Mouse (Mus musculus) liver, postnatal 0 days (tissue): Measurements from ENCODE around the gene Tmem109. TPM values are rescaled to one million over a fixed set of nuclear protein-coding genes. Genes with fewer than 3 reads are reported as not detected.

Experiments
- ATAC-seq: fragments of 200-750 bp; cut with Nextera tagmentation; 2 replicates; pipeline ENCODE4 v1.8.0; 2017; ENCODE audit warnings: mild to moderate bottlenecking, moderate library complexity
- DNase-seq: peaks from one replicate; pipeline ENCODE4 v3.0.0-alpha.2; 2016
- H3K27ac ChIP-seq: fragments of 300-500 bp; sonication (generic); 2 replicates; pipeline ENCODE4 v1.5.1; 2014; ENCODE audit warnings: antibody characterized with exemption, moderate library complexity, mild to moderate bottlenecking, low read depth
- H3K27me3 ChIP-seq: fragments of 300-500 bp; sonication (generic); 2 replicates; pipeline ENCODE4 v1.6.1; 2014; ENCODE audit warnings: low read length, control low read depth, mixed read lengths; ENCODE audit not compliant: insufficient read depth
- H3K36me3 ChIP-seq: fragments of 300-500 bp; sonication (generic); replicated peaks from 2 replicates; pipeline ENCODE4 v1.6.1; 2014; ENCODE audit warnings: mild to moderate bottlenecking, control low read depth, low read length, moderate library complexity, mixed read lengths; ENCODE audit not compliant: insufficient read depth
- H3K4me1 ChIP-seq: fragments of 300-500 bp; sonication (generic); 2 replicates; pipeline ENCODE4 v1.6.1; 2014; ENCODE audit warnings: antibody characterized with exemption, mild to moderate bottlenecking, control low read depth; ENCODE audit not compliant: insufficient read depth
- H3K4me2 ChIP-seq: fragments of 300-500 bp; sonication (generic); 2 replicates; pipeline ENCODE4 v1.6.1; 2014; ENCODE audit warnings: low read depth, mild to moderate bottlenecking, low read length, moderate library complexity, mixed read lengths
- H3K4me3 ChIP-seq: fragments of 300-500 bp; sonication (generic); 2 replicates; pipeline ENCODE4 v1.5.1; 2014; ENCODE audit warnings: low read depth, low read length
- H3K9ac ChIP-seq: fragments of 300-500 bp; sonication (generic); replicated peaks from 2 replicates; pipeline ENCODE4 v1.6.1; 2014; ENCODE audit warnings: mild to moderate bottlenecking, moderate library complexity
- H3K9me3 ChIP-seq: fragments of 300-500 bp; sonication (generic); 2 replicates; pipeline ENCODE4 v1.6.1; 2016; ENCODE audit warnings: mild to moderate bottlenecking, control low read depth, low read length, mixed read lengths
- CTCF ChIP-seq: sonication (generic); IDR thresholded peaks from 2 replicates; pipeline ENCODE4 v1.5.1; 2016; ENCODE audit warnings: antibody characterized with exemption, low read depth
- EP300 ChIP-seq: IDR thresholded peaks from 2 replicates; pipeline ENCODE4 v1.6.1; 2016; ENCODE audit warnings: antibody characterized with exemption, low read depth, mild to moderate bottlenecking
- whole genome bisulfite sequencing: fragments of 180-500 bp; shearing (Covaris S2); extraction: QIAGEN DNeasy Blood & Tissue Kit; methylation state at CpG from one replicate; pipeline ENCODE4 v1.1.7; 2014; ENCODE audit not compliant: insufficient replicate concordance; 5-methylcytosine and 5-hydroxymethylcytosine counted together
- polyA plus RNA-seq: library from polyadenylated mRNA; unstranded; fragments of >200 nt; fragmentation: Nextera tagmentation; extraction: Ambion mirVana; gene quantifications from 2 replicates; pipeline ENCODE4 v1.2.1, GENCODE M21; 2015

The Tmem109 gene
- polyA plus RNA-seq, 1 experiment from 2014 or later = 12.8 TPM

DNA sequence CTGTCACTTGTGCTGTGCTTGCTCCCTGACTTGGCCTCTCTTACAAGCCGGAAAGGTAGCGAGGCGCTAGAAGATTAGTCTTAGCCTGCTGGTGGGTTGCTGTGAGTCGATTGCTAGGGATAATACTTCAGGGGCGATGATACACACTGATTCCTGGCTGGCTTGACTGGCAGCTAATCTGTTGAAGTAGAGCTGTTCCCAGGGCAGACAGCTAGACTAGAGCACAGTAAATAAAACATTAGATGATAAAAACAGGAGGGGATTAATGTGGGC is 23.9 kb upstream of the Tmem109 start:
- DNase-seq (no peak), ATAC-seq (no peak)
- TF ChIP-seq EP300 (no peak), CTCF (no peak)
- H3K4me1 ChIP-seq = no peaks in the 10 kb centered on the region; the same call in 1 of the 2 replicates
- no peaks in the 10 kb centered on the region for H3K27me3 ChIP-seq
- H3K9ac ChIP-seq = no peak overlapping the region
- no peaks in the 10 kb centered on the region for H3K9me3 ChIP-seq
- peak overlapping the region; percentile 26; the same call in 1 of the 2 replicates for H3K27ac ChIP-seq
- 86% methylated on average over 5 of the region's 5 CpGs for WGBS
- no peak overlapping the region for H3K4me2 ChIP-seq
- H3K36me3 ChIP-seq = peaks cover 50% of the 10 kb centered on the region
- no peak overlapping the region for H3K4me3 ChIP-seq

DNA sequence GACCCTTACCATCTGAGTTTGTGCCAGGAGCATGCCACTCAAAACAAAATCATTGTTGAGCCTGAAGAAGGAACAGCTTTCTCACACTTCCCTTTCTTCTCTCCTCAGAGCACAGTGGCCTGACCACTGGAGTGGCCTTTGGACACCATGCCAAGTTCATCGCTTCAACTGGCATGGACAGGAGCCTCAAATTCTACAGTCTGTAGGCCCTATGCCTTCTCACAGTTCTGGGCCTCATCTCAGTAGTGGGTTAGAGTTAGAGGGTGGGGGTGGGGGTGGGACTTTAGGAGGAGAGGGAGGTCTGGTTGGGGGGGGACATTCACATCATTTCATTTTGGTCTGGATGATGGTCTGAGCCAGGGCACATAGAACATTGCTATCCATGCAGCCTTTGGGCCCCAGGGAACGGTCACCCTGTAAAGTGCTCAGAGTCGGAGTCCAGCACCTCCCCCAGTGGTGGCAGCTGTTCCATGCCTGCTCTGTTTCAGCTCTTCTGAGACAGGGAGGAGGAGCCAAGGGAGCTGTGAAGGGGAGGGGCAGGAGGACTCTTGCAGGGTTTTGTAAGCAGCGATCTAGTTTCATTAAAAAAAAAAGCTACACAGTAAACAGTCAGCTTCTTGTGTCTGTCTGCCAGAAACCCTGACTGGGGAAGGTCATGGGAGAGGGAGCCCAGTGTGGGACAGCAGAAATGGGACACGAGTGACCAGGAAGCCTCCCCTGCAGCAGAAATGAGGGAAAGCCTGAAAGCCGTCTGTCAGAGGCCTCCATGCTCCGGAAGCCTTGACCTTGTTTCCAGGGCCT is 23.3 kb upstream of the Tmem109 start:
- no peak for DNase-seq
- H3K4me3 ChIP-seq = no peak overlapping the region
- peaks cover 55% of the 10 kb centered on the region for H3K36me3 ChIP-seq
- H3K27ac ChIP-seq = peak overlapping the region; percentile 30; the same call in 1 of the 2 replicates
- TF ChIP-seq EP300 = no peak
- peak; percentile 12; the same call in 1 of the 2 replicates for TF ChIP-seq CTCF
- H3K4me2 ChIP-seq = no peak overlapping the region
- peak; percentile 36; the same call in 1 of the 2 replicates for ATAC-seq
- no peaks in the 10 kb centered on the region for H3K27me3 ChIP-seq
- no peak overlapping the region for H3K9ac ChIP-seq
- H3K9me3 ChIP-seq = no peaks in the 10 kb centered on the region
- 68% methylated on average over 7 of the region's 7 CpGs for WGBS
- no peaks in the 10 kb centered on the region; the same call in 1 of the 2 replicates for H3K4me1 ChIP-seq

GRCm38 (mm10) chr19:10904512-10904911 is 22.7 kb upstream of the Tmem109 start:
- Histone ChIP-seq H3K27ac (peak overlapping the region; percentile 30; the same call in 1 of the 2 replicates), H3K4me1 (no peaks in the 10 kb centered on the region; the same call in 1 of the 2 replicates), H3K27me3 (no peaks in the 10 kb centered on the region), H3K4me2 (no peak overlapping the region), H3K4me3 (no peak overlapping the region), H3K9me3 (no peaks in the 10 kb centered on the region), H3K36me3 (peaks cover 60% of the 10 kb centered on the region), H3K9ac (no peak overlapping the region)
- ATAC-seq (no peak), DNase-seq (no peak)
- 64% methylated on average over 5 of the region's 5 CpGs for WGBS
- TF ChIP-seq EP300 (no peak), CTCF (no peak)

DNA sequence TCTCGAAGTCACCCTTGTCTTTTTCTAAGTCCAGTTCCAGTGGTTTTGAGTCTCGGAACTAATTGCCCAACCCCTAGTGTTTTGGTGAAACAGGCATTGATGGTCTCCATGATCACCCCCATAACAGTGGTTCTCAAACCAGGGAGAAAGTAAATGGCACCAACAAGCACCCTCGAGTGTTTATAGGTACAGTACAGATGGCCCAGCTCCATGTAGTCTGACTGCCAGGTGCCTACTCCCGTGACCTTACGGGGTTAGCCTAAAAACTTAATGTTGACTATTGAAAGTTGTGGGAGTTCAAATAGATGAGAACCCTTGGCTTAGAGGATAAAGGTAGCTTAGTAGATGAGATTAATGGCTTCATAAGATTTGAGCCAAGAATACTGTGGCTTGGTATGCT is 19.2 kb upstream of the Tmem109 start:
- WGBS = 89% methylated on average over 5 of the region's 5 CpGs
- H3K9me3 ChIP-seq = no peaks in the 10 kb centered on the region
- H3K27ac ChIP-seq = no peak overlapping the region
- peaks cover 15% of the 10 kb centered on the region for H3K4me1 ChIP-seq
- H3K9ac ChIP-seq = no peak overlapping the region
- H3K4me3 ChIP-seq = no peak overlapping the region
- ATAC-seq = no peak
- H3K36me3 ChIP-seq = peaks cover 70% of the 10 kb centered on the region
- no peaks in the 10 kb centered on the region for H3K27me3 ChIP-seq
- DNase-seq = no peak
- H3K4me2 ChIP-seq = no peak overlapping the region
- TF ChIP-seq CTCF = no peak
- no peak for TF ChIP-seq EP300

GRCm38 (mm10) chr19:10900315-10900714 is 18.5 kb upstream of the Tmem109 start:
- H3K4me2 ChIP-seq = no peak overlapping the region
- 81% methylated on average over 6 of the region's 6 CpGs for WGBS
- H3K27me3 ChIP-seq = no peaks in the 10 kb centered on the region
- DNase-seq = no peak
- no peak overlapping the region for H3K4me3 ChIP-seq
- TF ChIP-seq CTCF (no peak), EP300 (no peak)
- no peak for ATAC-seq
- no peak overlapping the region for H3K9ac ChIP-seq
- no peaks in the 10 kb centered on the region for H3K9me3 ChIP-seq
- no peak overlapping the region for H3K27ac ChIP-seq
- peaks cover 17% of the 10 kb centered on the region for H3K4me1 ChIP-seq
- peaks cover 63% of the 10 kb centered on the region for H3K36me3 ChIP-seq

DNA sequence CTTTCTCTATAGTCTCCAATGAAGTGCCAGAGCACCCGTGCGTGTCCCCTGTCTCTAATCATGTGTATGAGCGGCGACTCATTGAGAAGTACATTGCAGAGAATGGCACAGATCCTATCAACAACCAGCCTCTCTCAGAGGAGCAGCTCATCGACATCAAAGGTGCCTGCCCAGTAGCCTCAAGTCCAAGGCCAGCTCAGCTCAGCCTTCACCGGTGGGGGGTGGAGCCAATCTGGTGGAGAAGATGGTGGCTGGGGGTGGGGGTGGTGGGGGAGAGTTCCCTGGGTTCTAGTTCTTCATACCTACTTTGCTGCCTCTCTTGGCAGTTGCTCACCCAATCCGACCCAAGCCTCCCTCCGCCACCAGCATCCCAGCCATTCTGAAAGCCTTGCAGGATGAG is 15.7 kb upstream of the Tmem109 start:
- Histone ChIP-seq H3K4me3 (no peak overlapping the region), H3K36me3 (peaks cover 40% of the 10 kb centered on the region), H3K27ac (no peak overlapping the region), H3K9ac (no peak overlapping the region; the same call in 1 of the 2 replicates), H3K9me3 (no peaks in the 10 kb centered on the region), H3K4me2 (no peak overlapping the region), H3K4me1 (peaks cover 20% of the 10 kb centered on the region), H3K27me3 (no peaks in the 10 kb centered on the region)
- TF ChIP-seq CTCF (no peak), EP300 (no peak)
- ATAC-seq (no peak), DNase-seq (no peak)
- 70% methylated on average over 8 of the region's 8 CpGs for WGBS
